Mouse (Mus musculus): ENCODE data around the gene Stat2. TPM values are rescaled to one million over a fixed set of nuclear protein-coding genes. Genes with fewer than 3 reads are reported as not detected.

The Stat2 gene
- polyA plus RNA-seq, 1 experiment = 7.5 TPM

GRCm38 (mm10) chr10:128227592-128227991, 42.8 kb upstream of the Stat2 start:
- H3K27me3 ChIP-seq (ENCODE audit: control insufficient read depth, insufficient read depth, insufficient read length) = no peaks in the 10 kb centered on the region
- no peak overlapping the region for H3K4me2 ChIP-seq (ENCODE audit: low read depth)
- no peak overlapping the region for H3ac ChIP-seq (ENCODE audit: control insufficient read depth, insufficient read length)
- TF ChIP-seq E2F4 (IDR thresholded peaks at IDR 0.05; ENCODE audit: insufficient read depth) (no peak), TCF3 (IDR thresholded peaks at IDR 0.05; ENCODE audit: insufficient read length, low read depth) (no peak), POLR2AphosphoS2 (IDR thresholded peaks at IDR 0.05; ENCODE audit: insufficient read length, low read depth) (no peak), SRF (IDR thresholded peaks at IDR 0.05; ENCODE audit: control insufficient read depth, insufficient read length, low read depth) (no peak), REST (IDR thresholded peaks at IDR 0.05; ENCODE audit: insufficient read depth, insufficient read length) (no peak), POLR2A (IDR thresholded peaks at IDR 0.05; ENCODE audit: insufficient read length, low read depth) (no peak), MYOD1 (IDR thresholded peaks at IDR 0.05; ENCODE audit: control insufficient read depth in 1 of 3, insufficient read length in 2 of 3, low read depth in 2 of 3) (no peak), MAX (IDR thresholded peaks at IDR 0.05; ENCODE audit: low read depth) (no peak), USF1 (IDR thresholded peaks at IDR 0.05; ENCODE audit: low read depth) (no peak), CEBPB (IDR thresholded peaks at IDR 0.05; ENCODE audit: insufficient read depth, poor library complexity, severe bottlenecking) (no peak)
- H3K4me3 ChIP-seq = no peak overlapping the region
- no peaks in the 10 kb centered on the region for H3K36me3 ChIP-seq (ENCODE audit: control insufficient read depth, insufficient read depth)
- H3K79me2 ChIP-seq (ENCODE audit: control insufficient read depth, insufficient read depth) = no peaks in the 10 kb centered on the region

- H3K4me2 ChIP-seq (ENCODE audit: low read depth) = no peak overlapping the region
- no peaks in the 10 kb centered on the region for H3K27me3 ChIP-seq (ENCODE audit: control insufficient read depth, insufficient read depth, insufficient read length)
- H3K4me3 ChIP-seq = no peak overlapping the region
- no peaks in the 10 kb centered on the region for H3K79me2 ChIP-seq (ENCODE audit: control insufficient read depth, insufficient read depth)
- H3K36me3 ChIP-seq (ENCODE audit: control insufficient read depth, insufficient read depth) = no peaks in the 10 kb centered on the region
- no peak overlapping the region for H3ac ChIP-seq (ENCODE audit: control insufficient read depth, insufficient read length)
- TF ChIP-seq SRF (IDR thresholded peaks at IDR 0.05; ENCODE audit: control insufficient read depth, insufficient read length, low read depth) (no peak), TCF12 (IDR thresholded peaks at IDR 0.05; ENCODE audit: insufficient read depth, poor library complexity, severe bottlenecking) (no peak), E2F4 (IDR thresholded peaks at IDR 0.05; ENCODE audit: insufficient read depth) (no peak), POLR2A (IDR thresholded peaks at IDR 0.05; ENCODE audit: insufficient read length, low read depth) (no peak), MYOD1 (IDR thresholded peaks at IDR 0.05; ENCODE audit: control insufficient read depth in 1 of 3, insufficient read length in 2 of 3, low read depth in 2 of 3) (no peak), USF1 (IDR thresholded peaks at IDR 0.05; ENCODE audit: low read depth) (no peak)
Observed at GRCm38 (mm10) chr10:128228009-128228408, 42.4 kb upstream of the Stat2 start.

- Histone ChIP-seq H3K79me2 (ENCODE audit: control insufficient read depth, insufficient read depth) (no peaks in the 10 kb centered on the region), H3K36me3 (ENCODE audit: control insufficient read depth, insufficient read depth) (no peaks in the 10 kb centered on the region), H3ac (ENCODE audit: control insufficient read depth, insufficient read length) (no peak overlapping the region), H3K27me3 (ENCODE audit: control insufficient read depth, insufficient read depth, insufficient read length) (no peaks in the 10 kb centered on the region), H3K4me3 (no peak overlapping the region), H3K4me2 (ENCODE audit: low read depth) (no peak overlapping the region)
- no peak for TF ChIP-seq POLR2AphosphoS2 (IDR thresholded peaks at IDR 0.05; ENCODE audit: insufficient read length, low read depth)
- TF ChIP-seq E2F4 (IDR thresholded peaks at IDR 0.05; ENCODE audit: insufficient read depth) = no peak
- no peak for TF ChIP-seq TCF3 (IDR thresholded peaks at IDR 0.05; ENCODE audit: insufficient read length, low read depth)
- TF ChIP-seq MYOD1 (IDR thresholded peaks at IDR 0.05; ENCODE audit: control insufficient read depth in 1 of 3, insufficient read length in 2 of 3, low read depth in 2 of 3) = no peak
- TF ChIP-seq CEBPB (IDR thresholded peaks at IDR 0.05; ENCODE audit: insufficient read depth, poor library complexity, severe bottlenecking) = no peak
- TF ChIP-seq POLR2A (IDR thresholded peaks at IDR 0.05; ENCODE audit: insufficient read length, low read depth) = no peak
- no peak for TF ChIP-seq TCF12 (IDR thresholded peaks at IDR 0.05; ENCODE audit: insufficient read depth, poor library complexity, severe bottlenecking)
- TF ChIP-seq MYOG (IDR thresholded peaks at IDR 0.05; ENCODE audit: control insufficient read depth in 1 of 3, insufficient read depth in 1 of 3, insufficient read length in 2 of 3, low read depth in 2 of 3) = no peak
- no peak for TF ChIP-seq SRF (IDR thresholded peaks at IDR 0.05; ENCODE audit: control insufficient read depth, insufficient read length, low read depth)
- TF ChIP-seq REST (IDR thresholded peaks at IDR 0.05; ENCODE audit: insufficient read depth, insufficient read length) = no peak
- no peak for TF ChIP-seq USF1 (IDR thresholded peaks at IDR 0.05; ENCODE audit: low read depth)
- no peak for TF ChIP-seq MAX (IDR thresholded peaks at IDR 0.05; ENCODE audit: low read depth)
Observed at GRCm38 (mm10) chr10:128230582-128230981, 39.8 kb upstream of the Stat2 start.

- H3K27me3 ChIP-seq (ENCODE audit: control insufficient read depth, insufficient read depth, insufficient read length) = no peaks in the 10 kb centered on the region
- peak overlapping the region; percentile 87 for H3K4me2 ChIP-seq (ENCODE audit: low read depth)
- no peak overlapping the region for H3ac ChIP-seq (ENCODE audit: control insufficient read depth, insufficient read length)
- no peaks in the 10 kb centered on the region for H3K36me3 ChIP-seq (ENCODE audit: control insufficient read depth, insufficient read depth)
- no peaks in the 10 kb centered on the region for H3K79me2 ChIP-seq (ENCODE audit: control insufficient read depth, insufficient read depth)
- H3K4me3 ChIP-seq = peak overlapping the region; percentile 53
- TF ChIP-seq POLR2AphosphoS2 (IDR thresholded peaks at IDR 0.05; ENCODE audit: insufficient read length, low read depth) (no peak), POLR2A (IDR thresholded peaks at IDR 0.05; ENCODE audit: insufficient read length, low read depth) (no peak), SRF (IDR thresholded peaks at IDR 0.05; ENCODE audit: control insufficient read depth, insufficient read length, low read depth) (no peak), MAX (IDR thresholded peaks at IDR 0.05; ENCODE audit: low read depth) (no peak), TCF12 (IDR thresholded peaks at IDR 0.05; ENCODE audit: insufficient read depth, poor library complexity, severe bottlenecking) (no peak), E2F4 (IDR thresholded peaks at IDR 0.05; ENCODE audit: insufficient read depth) (no peak)
Observed at GRCm38 (mm10) chr10:128231146-128231545, 39.2 kb upstream of the Stat2 start.

- no peak for TF ChIP-seq SRF (IDR thresholded peaks at IDR 0.05; ENCODE audit: control insufficient read depth, insufficient read length, low read depth)
- TF ChIP-seq MAX (IDR thresholded peaks at IDR 0.05; ENCODE audit: low read depth) = no peak
- no peak for TF ChIP-seq MYOG (IDR thresholded peaks at IDR 0.05; ENCODE audit: control insufficient read depth in 1 of 3, insufficient read depth in 1 of 3, insufficient read length in 2 of 3, low read depth in 2 of 3)
- TF ChIP-seq TCF12 (IDR thresholded peaks at IDR 0.05; ENCODE audit: insufficient read depth, poor library complexity, severe bottlenecking) = no peak
- no peak for TF ChIP-seq REST (IDR thresholded peaks at IDR 0.05; ENCODE audit: insufficient read depth, insufficient read length)
- no peak for TF ChIP-seq MYOD1 (IDR thresholded peaks at IDR 0.05; ENCODE audit: control insufficient read depth in 1 of 3, insufficient read length in 2 of 3, low read depth in 2 of 3)
- no peak for TF ChIP-seq TCF3 (IDR thresholded peaks at IDR 0.05; ENCODE audit: insufficient read length, low read depth)
- TF ChIP-seq POLR2A (IDR thresholded peaks at IDR 0.05; ENCODE audit: insufficient read length, low read depth) = peak; percentile 65
- peak; percentile 92 for TF ChIP-seq E2F4 (IDR thresholded peaks at IDR 0.05; ENCODE audit: insufficient read depth)
- TF ChIP-seq POLR2AphosphoS2 (IDR thresholded peaks at IDR 0.05; ENCODE audit: insufficient read length, low read depth) = peak; percentile 59
- Histone ChIP-seq H3K27me3 (ENCODE audit: control insufficient read depth, insufficient read depth, insufficient read length) (no peaks in the 10 kb centered on the region), H3ac (ENCODE audit: control insufficient read depth, insufficient read length) (peak within 1 kb of the TSS; percentile 64), H3K36me3 (ENCODE audit: control insufficient read depth, insufficient read depth) (no peaks in the 10 kb centered on the region), H3K4me2 (ENCODE audit: low read depth) (peak within 1 kb of the TSS; percentile 89), H3K4me3 (peak within 1 kb of the TSS; percentile 53), H3K79me2 (ENCODE audit: control insufficient read depth, insufficient read depth) (no peaks in the 10 kb centered on the region)
Observed at GRCm38 (mm10) chr10:128231697-128232419, 38.5 kb upstream of the Stat2 start, which contains the start of gene Timeless. Gene Timeless, plus strand, starts transcription at chr10:128232065.

All from myocyte (in vitro differentiated cells).